ENCODE assay signal across 29 mouse cellular contexts in the genomic region with DNA sequence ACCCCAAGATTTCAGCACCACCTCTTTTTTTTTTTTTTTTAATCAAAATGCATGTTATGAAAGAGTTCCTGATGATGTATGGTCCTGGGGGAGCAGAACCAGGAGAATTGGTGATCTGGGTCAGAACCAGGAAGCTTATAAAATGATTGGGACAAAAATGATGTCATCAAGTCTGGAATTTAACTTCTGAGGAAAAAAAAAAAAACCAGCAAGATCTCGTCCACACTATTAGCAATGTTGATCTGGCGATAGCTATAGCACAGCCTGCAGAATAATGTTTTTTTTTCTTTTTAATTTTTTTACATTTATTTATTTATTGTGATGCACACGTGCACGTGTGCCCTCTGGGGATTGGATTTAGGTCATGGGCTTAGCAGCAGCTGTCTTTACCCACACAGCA. TPM values are rescaled to one million over a fixed set of nuclear protein-coding genes. Genes with fewer than 3 reads are reported as not detected.
"Had no signal": no experiment of that assay in that cellular context is flagged by ENCODE, and none has a peak within 500 bp of the region (broad histone marks: within the 10 kb centered on the region; RNA-seq: fewer than 3 reads in every experiment).

No protein-coding gene starts in this region.

- DNase-seq: left cerebral cortex, postnatal 4 days; liver; liver, embryonic 13.5 days; liver, postnatal 0 days; lung, adult 18-20 months; lung, adult 2 months; lung, embryonic 14.5 days; lung, postnatal 10 days; lung, postnatal 14 days; lung, postnatal 36 days; lung, postnatal 4 days; midbrain, embryonic 14.5 days had no signal

- H3K27ac ChIP-seq: limb, embryonic 10.5 days; limb, embryonic 12.5 days; limb, embryonic 13.5 days; limb, embryonic 15.5 days; liver, embryonic 12.5 days; liver, embryonic 13.5 days; liver, embryonic 14.5 days; liver, embryonic 15.5 days; lung, embryonic 15.5 days; macrophage; midbrain, embryonic 10.5 days; midbrain, embryonic 12.5 days; midbrain, embryonic 13.5 days; midbrain, embryonic 15.5 days had no signal

- H3K9me3 ChIP-seq: limb, embryonic 10.5 days; limb, embryonic 12.5 days; limb, embryonic 15.5 days; liver, embryonic 13.5 days; liver, embryonic 15.5 days; lung, embryonic 15.5 days; midbrain, embryonic 13.5 days; midbrain, embryonic 15.5 days had no signal

- H3K4me3 ChIP-seq: limb, embryonic 10.5 days; limb, embryonic 12.5 days; limb, embryonic 13.5 days; limb, embryonic 15.5 days; liver, embryonic 12.5 days; liver, embryonic 13.5 days; liver, embryonic 15.5 days; lung, embryonic 15.5 days; megakaryocyte, embryonic 14.5 days; midbrain, embryonic 10.5 days; midbrain, embryonic 12.5 days; midbrain, embryonic 13.5 days; midbrain, embryonic 15.5 days; myocyte had no signal

- H3K4me1 ChIP-seq: limb, embryonic 15.5 days; liver, embryonic 12.5 days; liver, embryonic 13.5 days; liver, embryonic 15.5 days; lung, embryonic 15.5 days; megakaryocyte, embryonic 14.5 days had no signal

- H3K9ac ChIP-seq: limb, embryonic 12.5 days; limb, embryonic 13.5 days; limb, embryonic 15.5 days; liver, embryonic 12.5 days; liver, embryonic 13.5 days; liver, embryonic 14.5 days; liver, embryonic 15.5 days; liver, postnatal 0 days; lung, embryonic 14.5 days; lung, embryonic 15.5 days; midbrain, embryonic 12.5 days; midbrain, embryonic 13.5 days; midbrain, embryonic 15.5 days had no signal

- H3K36me3 ChIP-seq: limb, embryonic 10.5 days; limb, embryonic 12.5 days; limb, embryonic 13.5 days; limb, embryonic 15.5 days; liver, embryonic 12.5 days; liver, embryonic 13.5 days; liver, embryonic 15.5 days; lung, embryonic 15.5 days; midbrain, embryonic 10.5 days; midbrain, embryonic 12.5 days; midbrain, embryonic 13.5 days; midbrain, embryonic 15.5 days had no signal

RNA-seq across cellular contexts. Expression of a gene that starts 27.6 kb away (rescaled TPM):
- total RNA-seq: megakaryocyte-erythroid progenitor cell, adult 5-6 weeks; monocyte, adult 5-6 weeks had no signal
